Mouse (Mus musculus): Measurements from ENCODE around the gene Sntg2. TPM values are rescaled to one million over a fixed set of nuclear protein-coding genes. Genes with fewer than 3 reads are reported as not detected.

The Sntg2 gene
- total and polyA plus RNA-seq, 3 experiments: 0.29 to 0.55 (median 0.48) TPM

GRCm38 (mm10) chr12:30159788-30160187, 213.4 kb downstream of the Sntg2 start:
- Histone ChIP-seq H3K4me3 (no peak overlapping the region), H3K9ac (ENCODE audit: low read depth, low read length) (no peak overlapping the region), H3K79me2 (replicated peaks; ENCODE audit: control insufficient read depth, insufficient read depth, low read length) (no peaks in the 10 kb centered on the region), H3K27me3 (ENCODE audit: control insufficient read depth, insufficient read depth, low read length) (no peaks in the 10 kb centered on the region), H3K27ac (no peak overlapping the region), H3K4me1 (ENCODE audit: control insufficient read depth, insufficient read depth, low read length) (peaks cover 6% of the 10 kb centered on the region; the same call in 1 of the 2 replicates), H3K36me3 (ENCODE audit: control insufficient read depth, insufficient read depth, low read length) (no peaks in the 10 kb centered on the region)
- no peak for DNase-seq
- no peak for TF ChIP-seq CTCF (IDR thresholded peaks at IDR 0.05)
- TF ChIP-seq POLR2A (IDR thresholded peaks at IDR 0.05; ENCODE audit: insufficient read depth, low read depth, low read length): no peak
- no peak for TF ChIP-seq EP300 (IDR thresholded peaks at IDR 0.05; ENCODE audit: insufficient read depth, low read depth, low read length)
- intact Hi-C loops (cut with DNase I): no loop called here
- 63% methylated on average over 8 of the region's 8 CpGs for WGBS

DNA sequence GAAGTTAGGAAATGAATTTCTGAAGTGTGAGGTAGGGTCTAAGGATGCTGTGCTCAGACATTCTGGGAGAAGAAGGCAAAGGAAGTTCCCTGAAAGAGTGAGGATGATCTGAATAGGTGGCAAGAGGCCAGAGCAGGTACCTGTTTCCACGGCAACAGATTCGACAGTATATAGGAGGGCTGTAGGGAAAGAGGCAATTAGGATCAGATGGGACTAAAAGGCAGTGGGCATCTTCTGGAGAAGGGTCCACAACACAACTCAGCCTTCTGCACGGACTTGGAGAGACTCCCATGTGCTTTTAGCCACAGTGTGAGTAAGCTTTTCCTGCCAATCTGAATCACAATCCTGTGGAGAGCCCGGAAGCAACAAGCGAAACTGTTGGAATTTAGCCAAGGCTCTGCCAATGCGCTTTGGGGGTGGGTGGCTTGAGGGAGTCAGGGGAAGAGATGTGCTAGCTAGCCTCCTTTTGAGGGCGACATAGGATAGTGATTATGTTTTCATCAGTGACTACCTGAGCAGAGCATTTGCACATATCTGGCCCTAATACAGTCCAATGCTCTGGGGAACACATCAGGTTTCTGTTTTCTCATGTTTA, 219.0 kb downstream of the Sntg2 start:
- intact Hi-C loops (cut with DNase I): no loop called here
- Histone ChIP-seq H3K9ac (ENCODE audit: low read depth, low read length) (no peak overlapping the region), H3K4me3 (no peak overlapping the region), H3K27me3 (ENCODE audit: control insufficient read depth, insufficient read depth, low read length) (no peaks in the 10 kb centered on the region), H3K4me1 (ENCODE audit: control insufficient read depth, insufficient read depth, low read length) (no peaks in the 10 kb centered on the region), H3K27ac (no peak overlapping the region), H3K36me3 (ENCODE audit: control insufficient read depth, insufficient read depth, low read length) (no peaks in the 10 kb centered on the region), H3K79me2 (replicated peaks; ENCODE audit: control insufficient read depth, insufficient read depth, low read length) (no peaks in the 10 kb centered on the region)
- TF ChIP-seq EP300 (IDR thresholded peaks at IDR 0.05; ENCODE audit: insufficient read depth, low read depth, low read length): no peak
- TF ChIP-seq POLR2A (IDR thresholded peaks at IDR 0.05; ENCODE audit: insufficient read depth, low read depth, low read length): no peak
- TF ChIP-seq CTCF (IDR thresholded peaks at IDR 0.05): no peak
- 43% methylated on average over 7 of the region's 7 CpGs for WGBS
- DNase-seq: no peak

DNA sequence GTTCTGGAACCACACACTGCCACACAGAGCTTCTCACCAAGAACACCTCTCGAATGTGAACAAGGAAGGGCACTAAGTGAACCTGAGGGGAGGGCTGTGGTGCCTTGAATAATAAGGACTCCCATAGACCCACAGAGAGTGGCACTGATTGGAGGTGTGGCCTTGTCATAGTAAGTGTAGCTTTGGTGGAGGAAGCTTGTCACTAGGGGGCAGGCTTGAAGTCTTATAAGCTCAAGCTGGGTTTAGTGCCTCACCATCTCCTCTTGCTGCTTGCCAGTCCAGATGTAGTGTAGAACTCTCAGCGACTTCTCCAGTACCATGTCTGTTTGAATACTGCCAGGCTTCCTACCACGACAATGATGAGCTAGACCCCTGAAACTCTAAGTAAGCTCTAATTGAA, 231.1 kb downstream of the Sntg2 start:
- H3K27me3 ChIP-seq (ENCODE audit: control insufficient read depth, insufficient read depth, low read length): no peaks in the 10 kb centered on the region
- H3K9ac ChIP-seq (ENCODE audit: low read depth, low read length): no peak overlapping the region
- intact Hi-C loops (cut with DNase I): no loop called here
- H3K27ac ChIP-seq: no peak overlapping the region
- no peaks in the 10 kb centered on the region for H3K4me1 ChIP-seq (ENCODE audit: control insufficient read depth, insufficient read depth, low read length)
- H3K4me3 ChIP-seq: no peak overlapping the region
- no peaks in the 10 kb centered on the region for H3K79me2 ChIP-seq (replicated peaks; ENCODE audit: control insufficient read depth, insufficient read depth, low read length)
- TF ChIP-seq CTCF (IDR thresholded peaks at IDR 0.05) (peak; percentile 59), POLR2A (IDR thresholded peaks at IDR 0.05; ENCODE audit: insufficient read depth, low read depth, low read length) (no peak)
- peak in 1 of 2 experiments; percentile 11 for DNase-seq
- no peaks in the 10 kb centered on the region for H3K36me3 ChIP-seq (ENCODE audit: control insufficient read depth, insufficient read depth, low read length)
- 61% methylated on average over 3 of the region's 3 CpGs for WGBS

DNA sequence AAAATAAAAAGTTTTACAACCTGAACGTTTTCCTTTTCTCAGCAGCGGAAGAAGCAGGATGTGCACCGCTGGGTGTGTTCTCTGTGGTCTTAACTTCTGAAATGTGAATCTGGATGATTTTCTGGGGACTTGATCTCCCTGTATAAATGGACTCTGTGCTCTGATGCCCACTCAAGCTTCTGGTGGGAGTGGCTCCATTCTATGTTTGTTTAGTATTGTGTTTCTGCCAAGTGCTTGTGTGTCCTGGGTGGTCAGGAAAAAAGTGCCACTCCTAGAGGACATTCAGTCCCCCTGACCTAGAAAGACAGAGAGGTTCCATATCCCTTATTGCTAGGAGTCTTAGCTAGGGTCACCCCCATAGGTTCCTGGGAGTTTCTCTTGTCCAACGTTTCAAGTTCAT, 240.7 kb downstream of the Sntg2 start, which contains the start of gene Tpo:
Gene Tpo, minus strand, starts transcription at position 101 of the 400 bp plus-strand sequence.
- DNase-seq: no peak

GRCm38 (mm10) chr12:30129411-30129716, 243.8 kb downstream of the Sntg2 start:
- no peaks in the 10 kb centered on the region for H3K79me2 ChIP-seq (replicated peaks; ENCODE audit: control insufficient read depth, insufficient read depth, low read length)
- H3K27ac ChIP-seq: no peak overlapping the region
- no peaks in the 10 kb centered on the region for H3K4me1 ChIP-seq (ENCODE audit: control insufficient read depth, insufficient read depth, low read length)
- no peak overlapping the region for H3K4me3 ChIP-seq
- H3K9ac ChIP-seq (ENCODE audit: low read depth, low read length): no peak overlapping the region
- no peak for TF ChIP-seq CTCF (IDR thresholded peaks at IDR 0.05)
- no peak for TF ChIP-seq POLR2A (IDR thresholded peaks at IDR 0.05; ENCODE audit: insufficient read depth, low read depth, low read length)
- TF ChIP-seq EP300 (IDR thresholded peaks at IDR 0.05; ENCODE audit: insufficient read depth, low read depth, low read length): no peak
- intact Hi-C loops (cut with DNase I): loop anchor here (5.0 kb wide), 2 partner anchors 77 to 448 kb away; no protein-coding TSS in a partner anchor
- WGBS: 61% methylated on average over 6 of the region's 6 CpGs
- H3K27me3 ChIP-seq (ENCODE audit: control insufficient read depth, insufficient read depth, low read length): no peaks in the 10 kb centered on the region
- no peaks in the 10 kb centered on the region for H3K36me3 ChIP-seq (ENCODE audit: control insufficient read depth, insufficient read depth, low read length)
- DNase-seq: no peak

More for the DNA sequence above, 240.7 kb downstream of the Sntg2 start, which contains the start of gene Tpo:
- 77% methylated on average over 4 of the region's 4 CpGs for WGBS
- Histone ChIP-seq H3K79me2 (replicated peaks; ENCODE audit: control insufficient read depth, insufficient read depth, low read length) (no peaks in the 10 kb centered on the region), H3K4me1 (ENCODE audit: control insufficient read depth, insufficient read depth, low read length) (no peaks in the 10 kb centered on the region), H3K4me3 (no peak within 1 kb of the TSS), H3K36me3 (ENCODE audit: control insufficient read depth, insufficient read depth, low read length) (no peaks in the 10 kb centered on the region), H3K9ac (ENCODE audit: low read depth, low read length) (no peak within 1 kb of the TSS), H3K27me3 (ENCODE audit: control insufficient read depth, insufficient read depth, low read length) (no peaks in the 10 kb centered on the region), H3K27ac (no peak within 1 kb of the TSS)
- TF ChIP-seq POLR2A (IDR thresholded peaks at IDR 0.05; ENCODE audit: insufficient read depth, low read depth, low read length) (no peak), EP300 (IDR thresholded peaks at IDR 0.05; ENCODE audit: insufficient read depth, low read depth, low read length) (no peak), CTCF (IDR thresholded peaks at IDR 0.05) (no peak)
- intact Hi-C loops (cut with DNase I): no loop called here

DNA sequence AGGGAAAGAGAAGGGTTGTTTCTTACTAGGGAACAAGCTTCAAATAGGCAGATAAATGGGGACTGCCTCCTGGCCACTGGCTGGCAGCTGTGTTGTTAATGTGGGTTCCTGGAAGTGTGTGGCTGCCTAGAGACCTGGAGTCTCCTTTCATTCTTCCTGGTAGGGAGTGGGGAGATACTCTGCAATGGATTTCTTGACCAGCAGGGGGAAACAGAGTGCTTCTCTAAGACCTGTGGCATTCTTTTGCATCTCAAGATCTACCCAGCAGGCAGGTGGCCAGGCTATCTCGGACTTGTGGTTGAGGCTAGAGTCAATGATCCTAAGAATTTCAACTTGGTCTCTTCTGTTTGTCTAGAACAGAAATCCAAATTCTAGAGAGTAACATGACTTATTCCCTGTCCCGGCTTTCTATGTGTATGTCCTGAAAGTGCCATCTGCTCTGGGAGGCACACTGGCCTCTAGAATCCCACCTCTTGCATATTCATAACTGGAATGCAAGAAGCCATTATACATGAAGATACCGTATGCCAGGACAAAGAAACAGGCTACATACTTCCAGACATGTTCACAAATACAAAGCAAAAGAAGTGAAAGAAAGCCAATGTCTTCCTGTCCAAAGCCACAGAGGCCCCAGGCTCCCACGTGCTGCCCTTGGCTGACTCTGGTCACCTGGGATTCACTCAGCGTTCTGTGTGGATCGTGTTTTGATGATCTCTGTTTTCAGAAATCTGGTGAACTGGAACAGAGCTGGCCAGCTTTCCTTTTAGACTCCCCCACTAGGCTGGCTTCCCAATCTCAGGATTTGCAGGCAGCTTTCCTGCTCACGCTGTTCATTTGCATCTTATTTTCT, 244.4 kb downstream of the Sntg2 start:
- Histone ChIP-seq H3K9ac (ENCODE audit: low read depth, low read length) (no peak overlapping the region), H3K36me3 (ENCODE audit: control insufficient read depth, insufficient read depth, low read length) (no peaks in the 10 kb centered on the region), H3K27ac (no peak overlapping the region), H3K4me3 (no peak overlapping the region), H3K4me1 (ENCODE audit: control insufficient read depth, insufficient read depth, low read length) (no peaks in the 10 kb centered on the region), H3K79me2 (replicated peaks; ENCODE audit: control insufficient read depth, insufficient read depth, low read length) (no peaks in the 10 kb centered on the region), H3K27me3 (ENCODE audit: control insufficient read depth, insufficient read depth, low read length) (no peaks in the 10 kb centered on the region)
- TF ChIP-seq POLR2A (IDR thresholded peaks at IDR 0.05; ENCODE audit: insufficient read depth, low read depth, low read length) (no peak), CTCF (IDR thresholded peaks at IDR 0.05) (peak; percentile 81), EP300 (IDR thresholded peaks at IDR 0.05; ENCODE audit: insufficient read depth, low read depth, low read length) (no peak)
- 42% methylated on average over 7 of the region's 7 CpGs for WGBS
- intact Hi-C loops (cut with DNase I): loop anchor here (1.0 to 5.0 kb wide), 3 partner anchors 76 to 449 kb away; no protein-coding TSS in a partner anchor
- peak; percentile 42 to 57 for DNase-seq

Other genes starting within 250 kb of the Sntg2 start
- not detected for gene Tpo, start 240.8 kb downstream of the Sntg2 start, total RNA-seq (2021)
- not detected in 2 replicates for gene Tpo, start 240.8 kb downstream of the Sntg2 start, polyA plus RNA-seq (2012; rRNA removed)
- gene Tmem18, start 211.1 kb upstream of the Sntg2 start, total RNA-seq (2021): 1 to 10 TPM; 9.0 to 9.4 TPM
- 7.9 and 13.2 TPM in 2 replicates for gene Tmem18, start 211.1 kb upstream of the Sntg2 start, polyA plus RNA-seq (2012; rRNA removed)

All from heart, adult 2 months (tissue).